Mouse (Mus musculus) heart, postnatal 25 days (tissue): ENCODE measurements around the gene Sirt3. TPM values are rescaled to one million over a fixed set of nuclear protein-coding genes. Genes with fewer than 3 reads are reported as not detected.

ENCODE experiments used
- DNase-seq: peaks from one replicate; pipeline ENCODE4 v3.0.0; 2022; ENCODE audit warnings: low spot score
- intact Hi-C: fragments of 180-260 bp; cut with DNase I; formaldehyde crosslinking; loops from one replicate; pipeline ENCODE4 v1.15.1; 2025
- total RNA-seq, 2 experiments: library from RNA; stranded (reverse); gene quantifications; 2 replicates each; pipeline ENCODE4 v1.2.3; 2021

Gene Sirt3
- total RNA-seq, 2 experiments from 2014 or later = 54.3 to 64.0 TPM

- DNase-seq = no peak
- intact Hi-C loops = no loop called here
Observed at GRCm38 (mm10) chr7:140828171-140828881, 53.8 kb downstream of the Sirt3 start.

GRCm38 (mm10) chr7:140822731-140823130 lies 59.4 kb downstream of the Sirt3 start:
- no peak for DNase-seq
- intact Hi-C loops = no loop called here

GRCm38 (mm10) chr7:140821653-140822329 lies 60.3 kb downstream of the Sirt3 start, which contains the start of gene Zfp941:
Gene Zfp941 (minus strand): TSS chr7:140822178.
- DNase-seq = no peak
- intact Hi-C loops = no loop called here

- intact Hi-C loops = no loop called here
- DNase-seq = no peak
Observed at GRCm38 (mm10) chr7:140821305-140821652, 60.8 kb downstream of the Sirt3 start.

- DNase-seq = no peak
- intact Hi-C loops = no loop called here
Observed at GRCm38 (mm10) chr7:140820173-140820572, 61.9 kb downstream of the Sirt3 start.

Other genes with a start within 250 kb of the Sirt3 start
- gene Olfr53, start 235.9 kb downstream of the Sirt3 start, total RNA-seq = not detected
- not detected for gene Olfr539, start 222.4 kb downstream of the Sirt3 start, total RNA-seq
- gene Olfr45, start 200.4 kb downstream of the Sirt3 start, total RNA-seq = not detected
- gene Olfr541, start 185.0 kb downstream of the Sirt3 start, total RNA-seq = not detected
- gene Cyp2e1, start 118.6 kb downstream of the Sirt3 start, total RNA-seq = 1 to 10 TPM; 6.3 to 6.9 TPM
- not detected for gene Syce1, start 94.5 kb downstream of the Sirt3 start, total RNA-seq
- not detected for gene Zfp941, start 60.1 kb downstream of the Sirt3 start, total RNA-seq
- gene Urah, start 47.3 kb downstream of the Sirt3 start, total RNA-seq = under 1 TPM; 0.39 to 0.83 TPM
- 10 to 100 TPM; 10.8 to 14.5 TPM for gene Scgb1c1, start 36.8 kb downstream of the Sirt3 start, total RNA-seq
- not detected for gene Odf3, start 34.5 kb downstream of the Sirt3 start, total RNA-seq
- gene Gm45785, start 26.0 kb downstream of the Sirt3 start, total RNA-seq = not detected
- 10 to 100 TPM; 20.1 to 21.8 TPM for gene Ric8a, start 25.4 kb downstream of the Sirt3 start, total RNA-seq
- gene Bet1l, start 24.7 kb downstream of the Sirt3 start, total RNA-seq = 10 to 100 TPM; 10.0 to 11.7 TPM
- 10 to 100 TPM; 86.0 to 93.0 TPM for gene Psmd13, start 341 bp downstream of the Sirt3 start, total RNA-seq
- gene Cox8b, start 18.1 kb upstream of the Sirt3 start, total RNA-seq = 1,000 to 10,000 TPM; 2,576 to 2,619 TPM
- not detected for gene Nlrp6, start 38.6 kb upstream of the Sirt3 start, total RNA-seq
- 1 to 10 TPM; 4.6 to 5.2 TPM for gene Pgghg, start 59.1 kb upstream of the Sirt3 start, total RNA-seq
- gene Ifitm5, start 68.0 kb upstream of the Sirt3 start, total RNA-seq = under 1 TPM; 0.47 to 0.59 TPM
- gene Gm45717, start 73.6 kb upstream of the Sirt3 start, total RNA-seq = not detected
- gene Ifitm2, start 73.7 kb upstream of the Sirt3 start, total RNA-seq = 100 to 1,000 TPM in 1 of 2 experiments, 10 to 100 TPM in 1; 96.7 to 116 TPM
- gene Ifitm1, start 84.9 kb upstream of the Sirt3 start, total RNA-seq = 1 to 10 TPM; 1.6 to 2.8 TPM
- gene Ifitm3, start 128.5 kb upstream of the Sirt3 start, total RNA-seq = 100 to 1,000 TPM; 102 to 111 TPM
- gene Ifitm6, start 135.6 kb upstream of the Sirt3 start, total RNA-seq = under 1 TPM in 1 of 2 experiments, not detected in 1; 0.42 TPM
- gene Gm17387, start 146.8 kb upstream of the Sirt3 start, total RNA-seq = not detected
- gene B4galnt4, start 178.8 kb upstream of the Sirt3 start, total RNA-seq = under 1 TPM in 1 of 2 experiments, not detected in 1; 0.08 TPM
- under 1 TPM in 1 of 2 experiments, not detected in 1; 0.31 TPM for gene Pkp3, start 195.9 kb upstream of the Sirt3 start, total RNA-seq
- 1 to 10 TPM; 4.8 to 7.7 TPM for gene Sigirr, start 218.3 kb upstream of the Sirt3 start, total RNA-seq
- gene Ano9, start 235.5 kb upstream of the Sirt3 start, total RNA-seq = under 1 TPM in 1 of 2 experiments, not detected in 1; 0.08 TPM
- gene Ptdss2, start 240.1 kb upstream of the Sirt3 start, total RNA-seq = 10 to 100 TPM; 32.1 to 33.4 TPM